Mouse (Mus musculus) splenic B cell, adult 2 months (primary cell): ENCODE results near the gene Mdm4.

Experiments
- DNase-seq: peaks from one replicate; pipeline ENCODE4 v3.0.0-alpha.2; 2011; ENCODE audit warnings: low read depth, low spot score
- H3K27me3 ChIP-seq: 2 replicates; pipeline ENCODE4 v1.6.1; 2012; ENCODE audit warnings: mild to moderate bottlenecking, low read length, moderate library complexity, mixed read lengths; ENCODE audit not compliant: control insufficient read depth, poor library complexity, insufficient read depth, severe bottlenecking
- H3K36me3 ChIP-seq: 2 replicates; pipeline ENCODE4 v1.6.1; 2012; ENCODE audit warnings: mild to moderate bottlenecking, low read length, moderate library complexity, mixed read lengths; ENCODE audit not compliant: control insufficient read depth, poor library complexity, insufficient read depth, severe bottlenecking

The Mdm4 gene

DNA sequence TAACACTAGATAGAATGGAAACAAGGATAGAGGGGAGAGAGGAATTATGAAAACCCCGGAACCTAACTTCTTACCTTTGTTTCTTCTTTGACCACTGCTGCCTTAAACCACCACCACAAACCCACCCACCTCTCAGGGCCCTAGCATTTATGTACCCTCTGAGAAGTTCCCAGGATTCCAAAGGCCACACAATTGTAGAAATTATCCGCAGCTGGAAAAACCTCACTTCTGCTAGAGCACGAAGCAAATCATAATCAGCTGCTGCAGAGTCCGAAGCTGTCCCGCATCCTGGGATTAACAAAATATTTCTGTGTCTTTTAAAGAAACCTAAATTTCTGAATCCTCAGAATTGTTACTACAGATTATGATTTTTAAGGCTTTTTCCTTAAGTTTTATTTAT, at the start of gene Mdm4:
Gene Mdm4 (minus strand): TSS at position 101 of the 400 bp plus-strand sequence.
- Histone ChIP-seq H3K36me3 (no peaks in the 10 kb centered on the region), H3K27me3 (no peaks in the 10 kb centered on the region)
- no peak for DNase-seq

DNA sequence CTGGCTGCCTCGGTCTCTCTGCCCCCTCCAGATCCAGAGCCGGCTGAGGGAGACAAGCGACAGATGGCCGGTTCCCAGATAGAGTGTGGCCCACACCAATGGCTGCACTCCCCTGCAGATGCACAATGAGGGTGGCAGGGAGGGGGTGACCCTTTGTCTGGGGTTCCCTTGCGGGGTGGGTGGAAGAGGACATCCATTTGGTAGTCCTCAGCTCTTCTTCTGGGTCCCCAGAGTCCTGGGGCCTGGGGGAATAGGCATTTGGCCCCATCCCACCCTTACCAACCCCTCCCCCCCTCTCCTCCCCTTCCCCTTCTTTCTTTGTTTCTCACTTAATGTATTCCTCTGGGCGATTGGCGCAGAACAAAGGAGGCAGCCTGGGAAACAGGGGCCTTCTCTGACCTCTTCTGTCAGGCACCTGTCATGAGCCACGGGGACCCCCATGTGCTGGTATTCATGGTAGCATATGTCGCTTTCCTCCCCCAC, 49.8 kb upstream of the Mdm4 start:
- Histone ChIP-seq H3K36me3 (peaks cover 18% of the 10 kb centered on the region), H3K27me3 (no peaks in the 10 kb centered on the region)
- no peak for DNase-seq

DNA sequence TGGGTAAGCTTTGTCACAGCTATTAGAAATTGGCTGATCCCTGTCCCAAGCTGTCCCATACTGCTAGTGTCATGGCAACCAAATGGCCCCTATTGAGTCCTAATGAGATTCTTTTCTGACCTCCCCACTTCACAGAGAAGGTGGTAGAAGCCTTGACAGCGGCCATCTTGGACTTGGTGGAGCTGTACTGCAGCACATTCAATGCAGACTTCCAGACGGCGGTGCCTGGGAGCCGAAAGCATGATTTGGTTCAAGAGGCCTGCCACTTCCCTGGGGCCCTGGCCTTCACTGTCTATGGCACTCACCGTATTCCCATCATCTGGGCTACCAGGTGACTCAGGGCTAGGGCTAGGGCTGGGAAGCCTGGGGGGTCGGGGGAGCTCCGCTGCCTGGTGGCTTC, 49.1 kb upstream of the Mdm4 start:
- DNase-seq, result no peak
- Histone ChIP-seq H3K36me3 (peaks cover 22% of the 10 kb centered on the region), H3K27me3 (no peaks in the 10 kb centered on the region)

DNA sequence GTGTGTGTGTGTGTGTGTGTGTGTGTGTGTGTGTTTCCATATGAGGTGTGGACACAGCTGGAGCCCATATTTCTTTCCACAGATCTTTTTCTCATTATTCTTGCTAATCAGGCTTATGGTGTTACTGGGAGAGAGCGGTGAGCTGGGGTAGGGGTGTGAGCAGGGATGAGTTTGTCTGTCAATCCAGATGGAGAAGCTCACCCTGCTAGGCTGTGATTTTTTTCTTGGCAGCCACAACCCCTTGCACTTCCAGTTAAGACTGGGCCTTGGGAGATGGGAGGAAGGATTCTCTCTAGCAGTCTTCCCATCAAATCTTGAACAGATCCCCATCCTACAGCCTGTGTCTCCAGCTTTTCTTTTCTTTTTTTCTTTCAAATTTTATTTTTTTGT, 48.0 kb upstream of the Mdm4 start:
- no peaks in the 10 kb centered on the region for H3K27me3 ChIP-seq
- no peak for DNase-seq
- H3K36me3 ChIP-seq, result peaks cover 24% of the 10 kb centered on the region

DNA sequence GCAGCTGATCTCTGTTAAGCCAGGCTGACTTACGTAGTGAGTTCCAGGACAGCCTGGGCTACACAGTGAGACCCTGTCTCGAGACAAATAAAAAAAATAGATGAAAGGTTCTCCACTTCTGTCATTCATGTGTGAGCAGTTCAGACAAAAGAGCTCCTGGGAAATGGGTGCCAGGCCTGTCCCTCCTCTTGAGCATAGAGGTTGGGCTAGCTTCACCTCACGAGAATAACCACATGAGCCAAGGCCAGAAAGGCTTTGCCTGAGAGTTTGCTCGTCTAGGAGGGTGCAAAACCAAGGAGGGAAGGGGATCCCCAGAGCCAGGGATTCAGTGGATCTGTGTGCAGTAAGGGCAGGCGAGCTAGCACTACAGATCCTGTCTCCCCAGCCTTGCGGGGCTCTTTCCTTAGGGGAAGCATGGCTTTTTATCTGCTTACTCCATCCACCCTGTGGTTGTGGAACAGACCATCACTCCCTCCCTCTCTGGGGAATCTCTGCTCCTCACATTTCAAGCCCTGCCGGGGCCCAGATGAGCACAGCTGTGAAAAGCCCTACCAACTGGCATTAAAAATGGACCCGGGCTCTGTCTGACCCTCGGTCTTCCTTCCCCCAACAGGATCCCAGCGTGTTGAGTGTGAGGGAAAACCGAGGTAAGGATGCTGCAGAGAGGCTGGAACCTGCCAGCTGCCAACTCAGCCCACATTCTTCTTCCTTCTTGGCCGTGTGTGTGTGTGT, 47.4 kb upstream of the Mdm4 start:
- peaks cover 24% of the 10 kb centered on the region for H3K36me3 ChIP-seq
- H3K27me3 ChIP-seq, result no peaks in the 10 kb centered on the region
- no peak for DNase-seq

DNA sequence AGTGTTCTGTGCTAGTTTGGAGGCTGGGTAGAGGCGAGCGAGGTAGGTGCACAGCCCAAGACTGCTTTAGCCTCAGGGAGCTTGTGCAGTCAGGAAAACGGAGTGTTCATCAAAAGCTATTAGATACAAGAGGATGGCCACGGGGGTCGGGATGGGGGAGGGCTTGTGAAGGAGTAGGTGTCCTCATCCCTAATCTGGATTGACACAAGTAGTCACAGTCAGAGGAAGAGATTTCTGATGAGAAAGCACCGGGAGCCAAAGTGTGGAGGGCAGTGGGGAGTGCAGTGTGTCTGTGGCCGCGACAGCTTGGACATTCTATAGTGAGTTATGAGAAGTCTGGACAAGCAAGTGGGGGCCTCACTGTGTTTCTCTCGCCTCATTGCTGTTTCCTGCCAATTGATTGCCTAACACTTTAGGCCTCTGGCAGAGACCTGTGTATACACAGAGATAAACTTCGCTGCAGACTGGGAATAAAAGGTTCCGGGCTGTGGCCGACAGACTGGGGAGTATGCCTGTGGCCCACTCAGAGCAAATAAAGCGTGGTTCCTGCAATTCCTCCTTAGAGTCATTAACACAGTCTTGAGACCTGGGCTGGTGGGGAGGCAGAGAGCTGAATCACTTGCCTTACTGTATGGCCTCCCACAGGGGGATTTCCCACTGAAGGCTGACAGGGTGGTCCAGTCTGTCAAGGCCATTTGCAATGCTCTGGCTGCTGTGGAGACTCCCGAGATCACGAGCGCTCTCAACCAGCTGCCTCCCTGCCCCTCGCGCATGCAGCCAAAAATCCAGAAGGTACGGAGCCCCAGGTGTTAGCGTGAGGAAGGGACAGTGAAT, 46.5 kb upstream of the Mdm4 start:
- peaks cover 24% of the 10 kb centered on the region for H3K36me3 ChIP-seq
- no peak for DNase-seq
- no peaks in the 10 kb centered on the region for H3K27me3 ChIP-seq

DNA sequence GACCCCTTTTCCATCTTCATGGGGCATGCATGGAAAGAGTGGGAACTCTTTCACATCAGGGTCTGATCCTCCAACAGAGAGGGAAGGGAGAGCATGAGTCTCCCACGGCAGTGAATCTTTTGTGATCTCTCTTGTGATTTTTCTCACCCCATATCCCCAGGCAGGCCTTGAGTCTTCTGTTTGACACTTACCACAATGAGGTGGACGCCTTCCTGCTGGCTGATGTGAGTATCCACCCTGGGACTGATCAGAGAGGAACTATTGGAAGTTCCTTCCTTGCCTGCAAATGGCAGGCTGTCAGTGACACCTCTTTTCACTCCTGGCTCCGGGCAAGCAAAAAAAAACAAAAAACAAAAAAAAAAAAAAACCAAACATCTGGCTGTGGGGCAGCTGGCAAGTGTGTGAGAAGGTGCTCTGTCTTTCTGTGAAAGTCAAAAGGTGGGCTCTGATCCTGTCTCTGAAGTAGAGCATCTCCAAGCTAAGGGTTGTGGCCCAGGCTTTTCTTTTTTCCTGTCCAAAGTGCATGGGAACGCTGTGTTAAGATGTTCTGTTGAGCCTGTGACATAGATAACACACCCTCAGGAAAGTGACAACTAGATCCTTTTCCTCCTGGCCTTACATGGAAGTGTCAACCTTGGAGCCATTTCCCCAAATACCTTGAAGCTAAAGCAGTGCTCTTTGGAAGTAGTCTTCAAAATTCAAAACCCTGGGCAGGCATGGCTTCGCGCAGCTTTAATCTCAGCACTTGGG, 45.5 kb upstream of the Mdm4 start:
- Histone ChIP-seq H3K36me3 (peaks cover 24% of the 10 kb centered on the region), H3K27me3 (no peaks in the 10 kb centered on the region)
- no peak for DNase-seq

DNA sequence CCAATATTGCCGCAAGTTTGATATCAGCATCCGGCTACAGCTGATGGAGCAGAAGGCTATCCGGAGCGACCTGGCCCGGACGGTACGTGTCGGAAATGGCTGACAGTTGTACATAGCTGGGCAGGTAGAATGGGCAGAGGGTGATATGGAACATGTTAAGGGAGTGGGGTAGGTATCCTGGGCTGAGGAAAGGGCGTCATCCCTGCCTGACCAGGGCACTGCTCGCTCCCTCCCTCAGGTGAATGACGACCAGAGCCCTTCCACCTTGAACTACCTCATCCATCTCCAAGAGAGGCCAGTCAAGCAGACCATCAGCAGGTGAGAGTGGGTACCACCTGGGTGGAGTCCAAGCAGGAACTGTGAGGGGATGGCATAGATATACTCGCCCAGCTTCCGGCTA, 44.2 kb upstream of the Mdm4 start:
- no peak for DNase-seq
- H3K36me3 ChIP-seq, result peaks cover 21% of the 10 kb centered on the region
- H3K27me3 ChIP-seq, result no peaks in the 10 kb centered on the region

DNA sequence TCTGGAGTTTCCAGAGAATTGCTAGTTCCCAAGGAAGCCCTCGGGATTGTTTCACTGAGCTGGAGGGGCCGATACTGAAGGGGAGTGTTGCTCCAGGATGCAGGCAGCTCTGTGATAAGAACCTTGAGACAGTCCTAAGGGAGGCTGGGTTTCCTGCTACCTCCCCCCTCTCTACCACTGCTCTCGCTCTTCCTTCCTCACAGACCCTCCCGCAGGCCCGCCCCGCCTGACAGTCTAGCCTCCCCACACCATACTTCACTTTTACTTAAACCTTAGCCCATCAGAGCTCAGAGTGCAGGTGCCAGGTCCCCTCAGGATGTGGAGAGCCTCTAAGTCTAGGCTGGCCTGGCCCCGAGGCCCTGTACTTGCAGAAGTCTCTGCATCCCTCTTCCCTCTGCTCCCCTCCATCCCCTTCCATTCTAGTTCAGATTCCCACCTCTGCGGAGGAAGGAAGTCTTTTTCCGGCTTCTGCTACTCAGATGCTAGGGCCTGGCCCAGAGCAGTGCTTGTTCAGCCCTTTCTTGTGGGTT, 43.0 kb upstream of the Mdm4 start:
- H3K27me3 ChIP-seq, result no peaks in the 10 kb centered on the region
- peak; percentile 47 for DNase-seq
- H3K36me3 ChIP-seq, result peaks cover 23% of the 10 kb centered on the region

DNA sequence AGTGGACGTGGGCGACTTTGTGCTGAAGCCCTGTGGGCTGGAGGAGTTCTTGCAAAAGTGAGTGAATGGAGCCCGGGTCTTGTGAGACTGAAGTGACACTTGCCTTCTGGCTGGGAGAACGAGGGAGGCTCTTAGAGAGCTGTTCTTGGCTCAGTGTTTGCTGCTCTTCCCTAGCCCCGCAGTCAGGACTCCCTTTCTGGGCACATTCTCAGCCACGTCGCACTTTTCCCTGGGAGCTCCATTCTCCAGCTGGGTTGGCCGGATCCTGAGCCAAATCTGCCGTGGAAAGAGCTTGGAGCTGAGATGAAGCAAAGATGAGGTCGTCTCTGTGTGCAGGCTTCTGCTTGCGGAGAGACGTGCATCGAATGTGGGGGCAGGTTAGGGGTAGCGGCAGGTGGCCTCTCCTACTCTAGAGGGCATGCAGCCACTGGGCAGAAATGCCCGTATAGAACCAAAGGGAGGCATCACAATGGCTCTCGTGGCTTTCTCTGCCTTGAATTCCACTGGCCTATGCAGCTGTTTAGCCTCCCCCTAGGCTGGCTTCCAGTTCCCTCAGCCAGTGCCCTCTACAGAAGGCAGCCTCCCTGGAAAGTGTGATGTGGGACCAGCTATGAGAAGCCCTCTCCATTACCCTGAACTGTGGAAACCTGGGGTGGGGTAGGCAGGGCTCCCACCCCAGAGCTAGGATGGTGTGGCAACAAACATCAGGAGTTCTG, 41.5 kb upstream of the Mdm4 start:
- no peak for DNase-seq
- peaks cover 26% of the 10 kb centered on the region for H3K36me3 ChIP-seq
- H3K27me3 ChIP-seq, result no peaks in the 10 kb centered on the region

DNA sequence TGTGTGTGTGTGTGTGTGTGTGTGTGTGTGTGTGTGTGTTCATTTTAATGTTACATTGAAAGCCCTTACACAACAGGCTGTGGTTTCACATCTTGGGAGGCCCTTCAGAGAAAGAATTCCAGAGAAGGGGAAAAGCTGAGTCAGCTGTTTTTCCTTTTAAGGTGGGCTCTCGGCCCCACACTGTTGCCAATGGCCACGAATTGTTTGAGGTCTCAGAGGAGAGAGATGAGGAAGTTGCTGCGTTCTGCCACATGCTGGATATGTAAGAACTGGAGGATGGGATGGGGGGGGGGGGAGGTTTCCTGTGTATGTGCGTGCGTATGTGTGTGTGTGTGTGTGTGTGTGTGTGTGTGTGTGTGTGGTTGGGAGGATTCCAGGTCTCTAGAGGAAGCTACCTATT, 39.8 kb upstream of the Mdm4 start:
- Histone ChIP-seq H3K36me3 (peaks cover 23% of the 10 kb centered on the region), H3K27me3 (no peaks in the 10 kb centered on the region)
- peak; percentile 58 for DNase-seq

DNA sequence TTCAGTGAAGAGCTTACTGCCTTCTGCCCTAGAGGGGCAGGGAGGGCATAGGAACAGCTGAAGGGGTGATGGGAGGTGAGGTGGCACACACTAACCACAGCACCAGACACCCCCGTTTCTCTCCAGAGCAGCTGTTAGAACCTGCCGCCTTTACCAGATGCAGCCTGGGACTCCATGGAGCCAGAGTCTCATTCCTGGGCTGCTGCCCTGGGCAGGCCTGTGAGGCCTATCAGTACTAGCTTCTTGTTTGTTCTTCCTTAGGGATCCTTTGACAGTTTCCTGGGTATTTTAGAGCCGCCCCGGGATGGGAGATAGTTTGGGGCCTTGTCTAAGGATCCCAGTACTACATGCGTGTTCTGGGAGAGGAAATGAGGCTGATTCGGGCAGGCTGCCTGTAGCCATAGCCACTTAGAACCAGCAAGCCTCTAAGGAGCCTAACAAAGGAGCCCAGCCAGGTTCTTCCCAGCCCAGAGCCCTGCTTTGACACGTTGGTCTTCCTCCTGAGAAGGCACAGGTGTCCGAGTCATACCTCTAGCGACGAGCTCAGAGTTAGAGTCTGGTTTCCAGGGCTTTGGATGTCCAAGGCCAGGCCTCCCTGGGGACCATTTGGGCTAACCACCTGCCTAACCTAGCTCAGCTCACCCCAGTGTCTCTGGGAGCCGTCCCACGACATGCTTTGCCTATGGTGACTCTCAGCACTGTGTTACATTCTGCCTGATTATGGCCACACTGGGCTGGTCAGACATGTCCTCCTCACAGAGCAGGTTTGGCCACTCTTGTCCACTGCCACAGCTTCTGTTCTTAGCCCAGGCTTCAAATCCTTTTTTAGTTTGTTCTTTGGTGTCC, 39.1 kb upstream of the Mdm4 start:
- H3K36me3 ChIP-seq, result peaks cover 20% of the 10 kb centered on the region
- no peak for DNase-seq
- no peaks in the 10 kb centered on the region for H3K27me3 ChIP-seq

DNA sequence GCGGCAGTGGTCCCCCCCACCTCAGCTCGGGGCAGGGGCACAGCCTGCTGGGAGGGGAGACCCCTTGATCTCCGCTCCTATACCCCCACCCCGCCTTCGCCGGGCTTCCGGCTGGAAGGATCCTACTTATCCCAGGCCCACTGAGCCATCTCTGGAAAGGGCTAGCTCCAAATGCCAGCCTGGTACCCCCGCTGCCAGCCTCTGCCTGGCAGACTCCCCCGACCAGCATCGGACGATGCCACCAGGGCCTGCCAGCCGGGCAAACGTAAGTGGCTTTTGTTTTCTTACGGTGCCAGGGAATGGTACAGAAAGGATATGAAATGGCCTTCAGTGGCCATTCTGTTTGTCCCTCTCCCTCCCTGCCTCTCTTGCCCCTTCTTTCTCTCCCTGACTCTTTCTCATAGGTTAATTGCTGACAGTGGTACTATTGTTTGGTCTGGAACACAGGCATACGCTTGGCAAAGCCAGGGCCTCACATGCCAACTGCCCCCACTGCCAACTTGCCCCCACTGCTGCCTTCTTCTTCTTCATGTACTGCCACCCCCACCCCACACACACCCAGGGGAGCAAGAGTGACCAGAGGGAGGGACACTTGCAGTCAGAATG, 38.4 kb upstream of the Mdm4 start:
- Histone ChIP-seq H3K36me3 (peaks cover 19% of the 10 kb centered on the region), H3K27me3 (no peaks in the 10 kb centered on the region)
- no peak for DNase-seq
